Mouse (Mus musculus) embryo, embryonic 11.5 days (tissue): Measurements from ENCODE around the gene Pnkd.
"Not testable (repeated sequence)": the region's sequence is repeated elsewhere in the genome, so short reads cannot be mapped to it uniquely, and the experiment has no call there.

Source experiments
- DNase-seq: peaks from one replicate; pipeline ENCODE4 v3.0.0-alpha.2; 2012; ENCODE audit warnings: low read depth, low spot score

The Pnkd gene

GRCm38 (mm10) chr1:74296477-74296876 lies 11.7 kb downstream of the Pnkd start:
- no peak for DNase-seq

- no peak for DNase-seq
These were observed 12.5 kb downstream of the Pnkd start for GRCm38 (mm10) chr1:74297269-74297668.

GRCm38 (mm10) chr1:74298157-74298750 lies 13.5 kb downstream of the Pnkd start:
- no peak for DNase-seq

GRCm38 (mm10) chr1:74298996-74299395 lies 14.3 kb downstream of the Pnkd start:
- DNase-seq = no peak

DNA sequence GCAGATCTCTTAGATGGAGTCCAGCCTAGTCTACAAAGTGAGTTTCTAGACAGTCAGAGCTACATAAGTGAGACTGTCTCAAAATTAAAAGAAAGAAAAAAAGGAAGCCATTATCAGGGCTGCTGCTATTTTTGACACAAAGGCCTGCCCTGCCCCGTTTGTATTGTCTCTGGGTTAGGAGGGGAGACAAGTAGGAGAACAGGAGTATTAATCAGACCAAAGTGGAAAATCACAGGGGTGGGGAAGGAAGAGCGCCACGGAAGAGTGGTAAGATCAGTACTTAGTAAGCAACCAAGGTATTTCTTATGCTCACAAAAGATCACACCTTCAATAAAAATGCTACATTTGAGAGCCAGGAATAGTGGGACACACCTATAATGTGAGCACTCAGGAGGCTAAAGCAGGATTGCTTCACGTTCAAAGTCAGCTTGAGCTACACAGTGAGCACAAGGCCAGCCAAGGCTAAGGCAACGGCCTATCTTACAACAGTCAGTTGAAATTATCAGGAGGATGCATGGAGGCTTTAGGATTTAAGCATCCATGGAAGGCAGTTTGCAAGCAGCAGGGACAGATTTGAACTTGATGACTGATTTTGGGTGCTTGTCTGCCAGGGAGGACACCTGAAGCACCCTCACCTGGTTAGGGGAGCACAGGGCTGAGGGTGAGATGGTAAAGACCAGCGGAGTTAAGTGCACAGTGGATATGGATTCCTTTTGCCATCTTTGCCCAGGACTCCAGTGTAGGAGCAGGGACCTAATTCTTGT lies 15.8 kb downstream of the Pnkd start:
- DNase-seq = no peak

DNA sequence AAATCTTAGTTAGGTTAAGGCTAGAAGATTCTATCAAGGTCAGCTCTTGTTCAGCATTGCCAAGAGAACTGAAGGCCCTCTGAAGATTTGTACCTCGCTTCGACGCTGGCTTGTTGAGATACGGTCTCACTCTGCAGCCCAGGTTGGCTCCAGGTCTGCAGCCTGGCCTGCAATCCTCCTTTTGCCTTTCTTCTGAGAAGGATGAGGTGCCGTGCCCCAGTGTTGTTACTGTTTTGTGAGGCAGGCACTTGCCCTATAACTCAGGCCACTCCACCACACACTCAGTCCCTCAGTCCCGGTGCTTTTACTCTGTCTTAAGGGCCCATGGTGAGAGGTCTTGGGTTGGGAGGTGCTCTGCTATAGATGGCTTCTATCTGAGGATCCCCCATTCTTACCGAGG lies 17.5 kb downstream of the Pnkd start:
- DNase-seq = no peak

DNA sequence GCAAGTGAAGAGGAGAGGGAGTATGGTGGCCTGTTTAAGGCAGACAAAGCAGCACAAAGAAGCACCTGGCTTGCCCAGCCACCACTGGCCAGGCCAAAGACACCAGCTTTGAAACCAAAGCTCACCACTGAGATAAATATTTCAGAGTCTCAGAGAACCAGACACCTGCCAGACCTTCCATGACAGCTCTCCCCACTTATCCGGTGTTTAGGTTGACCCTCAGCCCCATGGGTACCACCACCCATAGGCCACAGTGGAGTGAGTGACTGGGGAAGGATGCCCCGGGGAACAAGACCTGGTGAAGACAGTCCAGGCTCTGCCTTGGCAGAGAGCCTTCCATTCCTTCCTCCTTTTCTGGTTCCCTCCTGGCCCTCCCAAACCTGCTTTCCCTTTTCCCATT lies 18.1 kb downstream of the Pnkd start:
- DNase-seq = no peak

DNA sequence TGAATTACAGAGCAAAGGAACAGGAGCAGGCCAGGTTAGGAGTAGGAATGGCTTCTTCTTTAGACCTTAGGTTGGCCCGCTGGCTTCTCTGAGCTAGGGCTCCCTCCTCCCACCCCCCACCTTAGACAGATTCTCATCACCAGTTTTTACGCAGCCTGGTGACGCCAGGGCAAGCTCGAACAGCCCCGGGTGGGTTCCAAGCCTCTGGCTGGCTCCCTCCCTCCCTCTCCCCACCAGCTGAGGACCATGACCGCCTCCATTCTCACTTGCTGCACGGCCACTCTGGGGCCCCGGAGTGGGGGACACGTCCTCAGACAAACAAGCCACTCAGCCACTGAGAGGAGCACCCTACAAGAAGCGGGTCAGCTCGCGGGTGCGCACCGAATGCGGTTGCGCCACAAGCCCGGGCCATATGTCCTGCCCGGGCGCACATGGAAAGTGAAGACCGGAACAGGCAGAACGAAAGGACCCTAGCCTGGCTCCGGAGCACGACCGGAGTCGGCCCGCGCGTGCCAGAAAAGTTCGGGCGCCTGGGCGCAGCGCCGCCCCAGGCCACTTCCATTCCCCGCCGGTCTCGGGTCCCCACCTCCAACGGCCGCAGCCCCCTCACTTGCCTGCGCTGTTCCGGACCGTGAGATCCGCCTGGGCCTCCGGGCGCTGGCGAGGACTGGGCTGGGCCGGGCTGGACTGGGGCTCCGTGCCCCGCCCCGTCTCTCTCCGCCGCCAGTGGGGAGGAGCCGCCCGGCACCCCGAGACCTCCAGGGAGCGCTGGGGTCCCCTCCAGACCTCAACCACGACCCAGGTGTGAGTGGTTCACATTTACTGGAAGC lies 19.0 kb downstream of the Pnkd start:
- peak; percentile 30 for DNase-seq

DNA sequence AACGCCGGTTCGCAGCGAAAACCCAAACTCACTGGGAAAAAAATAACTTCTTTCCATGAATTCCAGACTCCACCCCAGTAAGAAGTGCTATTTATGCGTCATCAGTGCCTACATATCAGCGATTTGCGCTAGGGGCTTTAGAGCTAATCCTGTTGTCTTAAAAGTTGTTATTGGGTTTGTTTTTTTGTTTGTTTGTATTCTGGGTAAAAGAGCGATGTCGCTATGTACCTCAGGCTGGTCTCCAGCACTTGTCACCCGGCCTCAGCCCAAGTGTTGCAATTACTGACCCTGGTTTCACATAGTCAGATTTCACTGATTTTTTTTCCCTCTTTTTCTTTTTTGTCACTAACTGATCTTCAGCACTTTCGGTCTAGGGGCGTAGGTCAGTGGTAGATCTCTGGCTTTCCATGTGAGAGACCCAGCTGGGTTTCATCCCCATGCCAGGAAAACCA lies 19.6 kb downstream of the Pnkd start:
- no peak for DNase-seq

DNA sequence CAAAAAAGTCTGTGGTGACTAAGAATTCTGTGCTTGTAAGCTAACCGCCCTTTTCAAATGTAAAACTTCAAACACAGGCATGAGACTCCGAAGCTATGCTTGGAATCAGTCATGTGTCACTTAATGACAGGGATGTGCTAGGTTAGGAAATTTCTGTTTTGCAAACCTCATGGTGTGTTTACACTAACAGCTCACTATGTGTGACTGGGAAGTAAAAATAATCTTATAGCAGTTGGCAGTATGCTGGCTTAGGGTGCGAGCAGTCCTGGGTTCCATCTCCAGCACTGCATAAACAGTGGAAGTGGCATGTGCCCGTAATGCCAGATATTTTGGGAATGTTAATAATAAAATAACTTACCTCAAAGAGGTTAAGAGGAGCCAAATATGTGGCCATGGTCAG lies 20.2 kb downstream of the Pnkd start:
- no peak for DNase-seq

- no peak for DNase-seq
These were observed 20.8 kb downstream of the Pnkd start, which contains the start of gene Tmbim1 for GRCm38 (mm10) chr1:74305522-74305921. Tmbim1 (minus strand) TSS chr1:74305622.

DNA sequence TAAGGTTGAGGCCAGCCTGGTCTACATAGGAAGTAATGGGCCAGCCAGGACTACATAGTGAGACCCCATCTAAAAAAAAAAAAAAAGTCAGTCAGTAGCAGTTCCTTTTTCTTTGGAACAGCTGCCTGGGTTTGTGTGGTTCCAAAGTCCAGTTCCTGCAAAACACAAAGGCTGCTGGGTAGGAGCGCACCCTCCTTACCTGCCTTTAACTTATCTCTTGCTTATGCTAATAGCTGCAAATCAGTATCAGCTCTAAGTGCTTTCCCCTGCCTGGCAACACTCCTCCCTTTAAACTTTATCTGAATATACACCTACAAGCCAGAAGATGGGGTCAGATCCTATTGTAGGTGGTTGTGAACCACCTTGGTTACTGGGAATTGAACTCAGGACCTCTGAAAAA lies 22.4 kb downstream of the Pnkd start:
- no peak for DNase-seq

DNA sequence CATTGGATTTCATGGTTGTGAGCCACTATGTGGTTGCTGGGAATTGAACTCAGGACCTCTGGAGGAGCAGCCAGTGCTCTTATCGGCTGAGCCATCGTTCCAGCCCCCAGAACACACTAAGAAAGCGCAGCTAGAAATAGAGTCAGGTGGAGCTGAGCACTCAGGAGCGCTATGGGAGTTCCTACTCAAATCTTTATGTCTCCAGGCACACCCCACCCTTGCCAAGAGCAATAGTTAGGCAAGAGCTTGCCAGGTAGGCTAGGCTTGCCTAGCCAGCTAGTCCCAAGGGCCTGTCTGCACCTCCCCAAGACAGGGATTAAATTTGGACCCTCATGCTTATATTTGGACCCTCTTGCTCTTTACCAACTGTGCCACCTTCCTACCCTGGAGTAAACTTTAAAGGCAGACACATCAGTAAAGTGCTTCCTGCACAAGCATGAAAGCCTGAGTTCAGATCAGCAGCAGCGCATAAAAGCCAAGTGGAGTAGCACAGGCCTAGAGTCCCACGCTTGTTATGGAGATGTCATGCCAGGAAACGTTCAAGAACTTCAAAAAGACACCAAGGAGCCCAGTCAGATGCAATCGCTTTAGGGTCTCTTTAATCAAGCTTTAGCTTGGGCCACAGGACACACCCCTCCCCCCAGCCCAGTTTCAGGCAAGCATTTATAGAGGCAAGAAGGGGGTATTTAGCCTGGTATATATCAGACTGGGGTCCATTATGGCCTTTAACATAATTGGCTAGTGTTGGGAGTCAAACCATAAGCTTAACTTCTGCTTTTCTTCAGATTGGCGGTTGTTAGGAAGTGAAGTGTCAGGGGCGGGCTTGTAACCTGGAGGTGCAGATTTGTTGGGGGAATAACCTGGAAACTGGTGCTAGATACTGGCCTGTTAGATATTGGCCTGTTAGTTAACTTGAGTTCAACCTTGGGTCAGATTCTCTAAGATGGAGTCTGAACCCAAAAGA lies 23.6 kb downstream of the Pnkd start:
- no peak for DNase-seq

GRCm38 (mm10) chr1:74309767-74310166 lies 25.0 kb downstream of the Pnkd start:
- DNase-seq = no peak

- DNase-seq = peak; percentile 61
These were observed 28.4 kb downstream of the Pnkd start for GRCm38 (mm10) chr1:74313049-74313692.

GRCm38 (mm10) chr1:74314796-74315195 lies 30.1 kb downstream of the Pnkd start:
- no peak for DNase-seq

- DNase-seq = no peak
These were observed 31.5 kb downstream of the Pnkd start for GRCm38 (mm10) chr1:74316114-74316827.

- no peak for DNase-seq
These were observed 34.0 kb downstream of the Pnkd start for GRCm38 (mm10) chr1:74318711-74319110.

DNA sequence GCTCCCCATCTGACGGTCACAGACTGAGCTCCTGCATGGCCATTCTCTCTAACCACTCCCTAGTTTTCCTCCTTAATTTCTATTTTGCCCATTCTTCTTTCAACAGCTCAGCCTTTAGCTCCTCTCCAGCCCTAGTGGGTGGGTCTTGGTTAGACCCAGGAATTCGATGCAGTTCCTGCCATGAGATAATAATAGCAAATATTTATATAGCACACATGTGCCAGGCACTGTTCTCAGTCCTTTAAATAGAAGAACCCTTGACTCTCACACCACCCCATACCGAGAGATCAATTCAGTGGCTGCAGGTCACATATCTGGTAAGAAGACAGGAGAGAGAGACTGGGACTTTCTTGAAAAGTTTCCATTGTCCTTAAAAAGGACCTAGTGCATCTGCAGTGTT lies 36.7 kb downstream of the Pnkd start:
- no peak for DNase-seq

DNA sequence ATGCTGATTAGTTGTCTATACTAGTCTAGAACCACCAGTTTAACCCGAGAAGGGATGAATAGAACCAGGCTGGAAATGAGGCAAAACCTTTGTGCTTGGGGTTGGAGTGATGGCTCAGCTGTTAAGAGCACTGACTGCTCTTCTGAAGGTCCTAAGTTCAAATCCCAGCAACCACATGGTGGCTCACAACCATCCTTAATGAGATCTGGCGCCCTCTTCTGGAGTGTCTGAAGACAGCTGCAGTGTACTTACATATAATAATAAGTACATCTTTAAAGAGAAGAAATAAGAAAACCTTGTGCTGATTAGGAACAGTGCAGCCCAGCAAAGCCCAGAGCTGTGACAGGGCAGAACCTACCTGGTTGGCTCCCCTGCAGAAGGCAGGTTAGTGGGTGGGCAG lies 42.2 kb downstream of the Pnkd start:
- not testable (repeated sequence) for DNase-seq
